Mouse (Mus musculus): ENCODE data around the gene Hdhd5. TPM values are rescaled to one million over a fixed set of nuclear protein-coding genes. Genes with fewer than 3 reads are reported as not detected.
A peak's percentile ranks its signal among the peaks of the same experiment; 100 is the strongest.

Gene Hdhd5
- polyA plus RNA-seq, 1 experiment from 2014 or later = 16.7 TPM

DNA sequence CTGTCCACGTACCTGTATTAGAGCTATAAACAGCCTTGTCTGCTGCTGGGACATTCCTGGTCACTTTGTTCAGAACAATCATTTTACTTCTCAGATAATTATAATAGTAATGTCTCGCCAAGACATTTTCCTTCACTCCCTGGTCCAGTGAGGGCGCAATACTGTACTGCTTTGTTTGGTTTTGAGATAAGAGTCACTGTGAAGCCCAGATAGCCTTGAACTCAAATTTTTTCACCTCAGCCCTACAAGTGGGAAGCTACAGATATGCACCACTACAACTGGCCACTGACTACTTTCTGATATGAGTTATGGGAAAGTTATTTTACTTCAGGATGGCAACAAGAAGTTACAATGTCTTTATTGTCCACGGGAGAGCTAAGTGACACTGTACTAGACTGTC is 14.7 kb downstream of the Hdhd5 start:
- Histone ChIP-seq H3K27ac (ENCODE audit: low read length) (no peak overlapping the region), H3K9ac (ENCODE audit: low read length) (no peak overlapping the region), H3K36me3 (ENCODE audit: control insufficient read depth, insufficient read depth, low read length) (peaks cover 4% of the 10 kb centered on the region; the same call in 1 of the 2 replicates), H3K4me1 (replicated peaks; ENCODE audit: control insufficient read depth, insufficient read depth, low read length) (no peaks in the 10 kb centered on the region), H3K4me3 (ENCODE audit: low read length) (no peak overlapping the region), H3K4me2 (ENCODE audit: low read depth, low read length) (no peak overlapping the region), H3K9me3 (ENCODE audit: control insufficient read depth, low read length) (no peaks in the 10 kb centered on the region), H3K27me3 (ENCODE audit: control insufficient read depth, insufficient read depth, low read depth, low read length) (no peaks in the 10 kb centered on the region)
- WGBS = 71% methylated on average over 4 of the region's 4 CpGs
- ATAC-seq (ENCODE audit: low read depth) = no peak

DNA sequence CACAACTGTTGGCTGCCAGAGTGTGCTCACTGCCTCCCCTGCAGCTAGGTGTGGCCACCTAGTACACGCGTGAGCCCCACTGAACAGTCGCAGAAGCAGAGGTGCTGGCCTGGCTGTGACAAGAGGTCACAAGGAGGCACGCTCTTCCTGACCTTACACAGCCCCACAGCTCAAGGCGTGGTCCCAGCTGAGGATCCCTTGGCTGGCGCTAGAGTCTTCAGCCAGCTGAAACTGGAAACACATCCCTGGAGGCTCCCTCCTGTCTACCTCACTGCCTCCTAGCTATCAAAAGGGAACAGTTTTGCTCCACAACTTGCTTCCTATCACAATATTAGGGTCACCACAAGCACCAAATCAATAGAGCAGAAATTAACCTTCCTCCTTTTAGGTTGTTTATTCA is 19.9 kb downstream of the Hdhd5 start:
- no peak overlapping the region for H3K27ac ChIP-seq (ENCODE audit: low read length)
- H3K4me1 ChIP-seq (replicated peaks; ENCODE audit: control insufficient read depth, insufficient read depth, low read length) = no peaks in the 10 kb centered on the region
- H3K36me3 ChIP-seq (ENCODE audit: control insufficient read depth, insufficient read depth, low read length) = peaks cover 3% of the 10 kb centered on the region; the same call in 1 of the 2 replicates
- no peak for ATAC-seq (ENCODE audit: low read depth)
- 77% methylated on average over 6 of the region's 6 CpGs for WGBS
- no peak overlapping the region for H3K4me2 ChIP-seq (ENCODE audit: low read depth, low read length)
- no peaks in the 10 kb centered on the region for H3K9me3 ChIP-seq (ENCODE audit: control insufficient read depth, low read length)
- H3K27me3 ChIP-seq (ENCODE audit: control insufficient read depth, insufficient read depth, low read depth, low read length) = no peaks in the 10 kb centered on the region
- no peak overlapping the region for H3K4me3 ChIP-seq (ENCODE audit: low read length)
- no peak overlapping the region for H3K9ac ChIP-seq (ENCODE audit: low read length)

DNA sequence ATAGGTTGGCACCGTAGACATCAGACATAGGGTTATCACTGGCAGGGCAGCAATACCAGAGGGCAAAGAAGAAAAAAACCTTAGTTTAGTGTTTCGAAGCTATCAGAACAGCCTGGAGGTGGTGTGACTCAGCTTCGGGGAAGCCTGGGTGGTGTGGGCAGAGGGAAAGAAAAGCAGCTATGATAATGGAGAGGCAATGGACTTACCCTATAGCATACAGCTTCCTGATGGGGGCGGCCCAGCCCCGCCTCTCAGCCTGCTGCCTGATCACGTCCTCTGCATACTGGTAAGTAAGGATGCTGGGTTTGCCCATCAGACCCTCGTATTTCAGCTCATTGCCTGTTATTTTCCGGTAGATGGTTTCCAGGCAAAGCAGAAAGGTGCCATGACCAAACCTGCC is 20.7 kb downstream of the Hdhd5 start:
- ATAC-seq (ENCODE audit: low read depth) = no peak
- Histone ChIP-seq H3K27me3 (ENCODE audit: control insufficient read depth, insufficient read depth, low read depth, low read length) (no peaks in the 10 kb centered on the region), H3K9ac (ENCODE audit: low read length) (no peak overlapping the region), H3K4me3 (ENCODE audit: low read length) (no peak overlapping the region), H3K27ac (ENCODE audit: low read length) (no peak overlapping the region), H3K4me1 (replicated peaks; ENCODE audit: control insufficient read depth, insufficient read depth, low read length) (no peaks in the 10 kb centered on the region), H3K36me3 (ENCODE audit: control insufficient read depth, insufficient read depth, low read length) (peaks cover 3% of the 10 kb centered on the region; the same call in 1 of the 2 replicates), H3K9me3 (ENCODE audit: control insufficient read depth, low read length) (no peaks in the 10 kb centered on the region), H3K4me2 (ENCODE audit: low read depth, low read length) (no peak overlapping the region)
- 91% methylated on average over 8 of the region's 8 CpGs for WGBS

DNA sequence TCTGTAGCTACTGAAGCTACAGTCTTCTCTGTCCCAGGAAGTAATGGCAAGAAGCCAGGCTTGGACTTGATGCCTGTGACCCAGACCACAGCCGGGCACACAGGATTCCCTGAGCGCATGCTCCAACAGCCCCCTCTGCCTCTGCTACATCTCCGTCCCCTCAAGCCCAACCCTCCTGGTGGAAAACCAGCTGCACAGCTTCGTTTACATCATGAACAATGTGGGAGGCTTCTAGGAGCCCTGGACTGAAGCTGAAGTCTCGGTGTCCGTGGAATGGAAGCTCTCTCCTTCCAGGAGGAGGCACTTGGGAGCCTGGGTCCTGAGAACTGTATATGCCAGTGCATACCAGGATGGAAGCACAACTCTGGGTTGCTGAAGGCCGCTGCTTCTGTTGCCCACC is 21.1 kb downstream of the Hdhd5 start:
- no peak for ATAC-seq (ENCODE audit: low read depth)
- no peaks in the 10 kb centered on the region for H3K4me1 ChIP-seq (replicated peaks; ENCODE audit: control insufficient read depth, insufficient read depth, low read length)
- H3K4me2 ChIP-seq (ENCODE audit: low read depth, low read length) = no peak overlapping the region
- 63% methylated on average over 7 of the region's 7 CpGs for WGBS
- peaks cover 3% of the 10 kb centered on the region; the same call in 1 of the 2 replicates for H3K36me3 ChIP-seq (ENCODE audit: control insufficient read depth, insufficient read depth, low read length)
- H3K9me3 ChIP-seq (ENCODE audit: control insufficient read depth, low read length) = no peaks in the 10 kb centered on the region
- H3K9ac ChIP-seq (ENCODE audit: low read length) = no peak overlapping the region
- H3K27ac ChIP-seq (ENCODE audit: low read length) = no peak overlapping the region
- H3K4me3 ChIP-seq (ENCODE audit: low read length) = no peak overlapping the region
- H3K27me3 ChIP-seq (ENCODE audit: control insufficient read depth, insufficient read depth, low read depth, low read length) = no peaks in the 10 kb centered on the region

DNA sequence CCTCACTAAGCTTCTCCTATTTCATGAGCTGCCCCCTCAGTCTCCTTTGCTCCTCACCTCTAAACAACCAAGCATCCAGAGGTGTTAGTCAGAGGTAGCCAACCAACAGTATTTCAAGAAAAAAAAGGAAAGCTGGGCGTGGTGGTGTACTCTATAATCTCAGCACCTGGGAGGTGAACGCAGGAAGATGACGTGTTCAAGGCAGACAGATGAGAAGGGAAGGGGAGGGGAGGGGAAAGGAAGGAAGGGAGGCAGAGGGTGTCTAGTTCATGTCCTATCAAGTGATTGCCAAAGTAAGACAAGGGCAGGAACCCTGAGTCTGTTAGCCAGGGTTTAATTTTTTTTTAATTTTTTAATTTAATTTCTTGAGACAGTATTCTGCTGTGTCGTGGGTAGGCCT is 22.5 kb downstream of the Hdhd5 start:
- H3K27me3 ChIP-seq (ENCODE audit: control insufficient read depth, insufficient read depth, low read depth, low read length) = no peaks in the 10 kb centered on the region
- no peak overlapping the region for H3K27ac ChIP-seq (ENCODE audit: low read length)
- ATAC-seq (ENCODE audit: low read depth) = no peak
- H3K4me1 ChIP-seq (replicated peaks; ENCODE audit: control insufficient read depth, insufficient read depth, low read length) = no peaks in the 10 kb centered on the region
- H3K9ac ChIP-seq (ENCODE audit: low read length) = no peak overlapping the region
- no peak overlapping the region for H3K4me2 ChIP-seq (ENCODE audit: low read depth, low read length)
- no peak overlapping the region for H3K4me3 ChIP-seq (ENCODE audit: low read length)
- 81% methylated on average over 4 of the region's 4 CpGs for WGBS
- H3K36me3 ChIP-seq (ENCODE audit: control insufficient read depth, insufficient read depth, low read length) = peaks cover 3% of the 10 kb centered on the region; the same call in 1 of the 2 replicates
- no peaks in the 10 kb centered on the region for H3K9me3 ChIP-seq (ENCODE audit: control insufficient read depth, low read length)

DNA sequence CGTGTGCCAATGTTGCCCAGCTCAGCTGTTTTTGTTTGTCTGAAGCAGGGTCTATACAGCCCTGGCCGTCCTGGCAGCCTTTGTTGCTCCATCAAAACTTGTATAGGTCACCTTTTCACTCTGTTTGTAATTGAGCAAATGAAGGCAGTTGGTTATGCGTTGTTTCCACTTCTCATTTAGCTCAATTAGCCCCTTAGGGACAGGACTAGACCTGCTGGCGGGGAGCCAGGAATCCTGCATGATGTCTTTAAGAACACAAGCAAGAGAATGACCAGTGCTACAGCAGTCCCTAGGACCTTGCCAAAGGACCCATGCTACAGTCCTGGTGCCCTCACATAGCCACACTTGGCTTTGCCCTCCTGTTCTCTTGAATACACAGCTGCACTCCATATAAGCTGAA is 25.6 kb downstream of the Hdhd5 start:
- Histone ChIP-seq H3K36me3 (ENCODE audit: control insufficient read depth, insufficient read depth, low read length) (peaks cover 3% of the 10 kb centered on the region; the same call in 1 of the 2 replicates), H3K4me2 (ENCODE audit: low read depth, low read length) (no peak overlapping the region), H3K4me3 (ENCODE audit: low read length) (no peak overlapping the region), H3K27me3 (ENCODE audit: control insufficient read depth, insufficient read depth, low read depth, low read length) (no peaks in the 10 kb centered on the region), H3K4me1 (replicated peaks; ENCODE audit: control insufficient read depth, insufficient read depth, low read length) (no peaks in the 10 kb centered on the region), H3K9me3 (ENCODE audit: control insufficient read depth, low read length) (peaks cover 2% of the 10 kb centered on the region; the same call in 1 of the 2 replicates), H3K9ac (ENCODE audit: low read length) (no peak overlapping the region), H3K27ac (ENCODE audit: low read length) (no peak overlapping the region)
- WGBS = 74% methylated on average over 4 of the region's 4 CpGs
- no peak for ATAC-seq (ENCODE audit: low read depth)

DNA sequence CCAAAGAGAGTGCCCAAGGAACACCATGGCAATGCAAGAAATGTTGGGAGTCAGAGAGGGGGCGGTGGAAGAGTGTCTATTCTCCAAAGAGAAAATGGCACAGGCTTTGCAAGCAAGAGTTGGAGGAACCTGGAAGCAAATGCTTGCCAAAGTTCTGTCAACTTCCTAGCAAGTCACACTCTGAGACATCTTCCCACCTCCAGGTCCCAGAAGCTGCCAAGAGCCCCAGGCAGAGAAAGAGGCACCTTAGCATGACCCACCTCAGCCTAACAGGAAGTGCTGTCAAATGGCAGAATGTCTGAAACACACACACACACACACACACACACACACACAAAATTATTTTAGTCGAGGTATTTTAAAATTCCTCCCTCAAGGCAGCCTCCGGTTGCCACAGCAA is 27.1 kb downstream of the Hdhd5 start:
- Histone ChIP-seq H3K36me3 (ENCODE audit: control insufficient read depth, insufficient read depth, low read length) (no peaks in the 10 kb centered on the region), H3K4me1 (replicated peaks; ENCODE audit: control insufficient read depth, insufficient read depth, low read length) (no peaks in the 10 kb centered on the region), H3K4me3 (ENCODE audit: low read length) (no peak overlapping the region), H3K27me3 (ENCODE audit: control insufficient read depth, insufficient read depth, low read depth, low read length) (no peaks in the 10 kb centered on the region), H3K9me3 (ENCODE audit: control insufficient read depth, low read length) (peaks cover 4% of the 10 kb centered on the region; the same call in 1 of the 2 replicates), H3K9ac (ENCODE audit: low read length) (no peak overlapping the region), H3K27ac (ENCODE audit: low read length) (no peak overlapping the region), H3K4me2 (ENCODE audit: low read depth, low read length) (no peak overlapping the region)
- no peak for ATAC-seq (ENCODE audit: low read depth)
- WGBS = 61% methylated on average over 3 of the region's 3 CpGs

DNA sequence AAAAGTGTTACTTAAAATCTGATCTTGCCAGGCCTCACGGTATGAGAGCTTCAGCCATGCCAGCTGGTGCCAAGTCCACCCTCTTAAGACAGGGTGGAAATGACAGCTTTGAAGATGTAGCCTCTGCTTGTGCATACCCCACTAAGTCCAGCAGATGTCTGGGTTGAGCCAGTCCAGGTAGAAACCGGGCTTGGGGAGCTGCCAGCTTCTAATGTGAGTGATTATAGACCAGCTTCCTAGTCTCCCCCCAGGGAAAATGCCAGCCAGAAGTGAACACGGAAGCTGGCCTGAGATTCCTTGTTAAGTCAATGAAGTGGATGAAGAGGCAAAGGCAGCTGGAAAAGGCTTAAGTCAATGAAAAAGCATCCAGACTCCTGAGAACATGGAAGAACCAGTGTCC is 34.6 kb downstream of the Hdhd5 start:
- no peak overlapping the region for H3K27ac ChIP-seq (ENCODE audit: low read length)
- H3K9ac ChIP-seq (ENCODE audit: low read length) = no peak overlapping the region
- peaks cover 4% of the 10 kb centered on the region; the same call in 1 of the 2 replicates for H3K9me3 ChIP-seq (ENCODE audit: control insufficient read depth, low read length)
- peaks cover 21% of the 10 kb centered on the region for H3K27me3 ChIP-seq (ENCODE audit: control insufficient read depth, insufficient read depth, low read depth, low read length)
- peaks cover 13% of the 10 kb centered on the region for H3K4me1 ChIP-seq (replicated peaks; ENCODE audit: control insufficient read depth, insufficient read depth, low read length)
- no peaks in the 10 kb centered on the region for H3K36me3 ChIP-seq (ENCODE audit: control insufficient read depth, insufficient read depth, low read length)
- 50% methylated on average over 3 of the region's 3 CpGs for WGBS
- H3K4me2 ChIP-seq (ENCODE audit: low read depth, low read length) = no peak overlapping the region
- no peak overlapping the region for H3K4me3 ChIP-seq (ENCODE audit: low read length)
- no peak for ATAC-seq (ENCODE audit: low read depth)

DNA sequence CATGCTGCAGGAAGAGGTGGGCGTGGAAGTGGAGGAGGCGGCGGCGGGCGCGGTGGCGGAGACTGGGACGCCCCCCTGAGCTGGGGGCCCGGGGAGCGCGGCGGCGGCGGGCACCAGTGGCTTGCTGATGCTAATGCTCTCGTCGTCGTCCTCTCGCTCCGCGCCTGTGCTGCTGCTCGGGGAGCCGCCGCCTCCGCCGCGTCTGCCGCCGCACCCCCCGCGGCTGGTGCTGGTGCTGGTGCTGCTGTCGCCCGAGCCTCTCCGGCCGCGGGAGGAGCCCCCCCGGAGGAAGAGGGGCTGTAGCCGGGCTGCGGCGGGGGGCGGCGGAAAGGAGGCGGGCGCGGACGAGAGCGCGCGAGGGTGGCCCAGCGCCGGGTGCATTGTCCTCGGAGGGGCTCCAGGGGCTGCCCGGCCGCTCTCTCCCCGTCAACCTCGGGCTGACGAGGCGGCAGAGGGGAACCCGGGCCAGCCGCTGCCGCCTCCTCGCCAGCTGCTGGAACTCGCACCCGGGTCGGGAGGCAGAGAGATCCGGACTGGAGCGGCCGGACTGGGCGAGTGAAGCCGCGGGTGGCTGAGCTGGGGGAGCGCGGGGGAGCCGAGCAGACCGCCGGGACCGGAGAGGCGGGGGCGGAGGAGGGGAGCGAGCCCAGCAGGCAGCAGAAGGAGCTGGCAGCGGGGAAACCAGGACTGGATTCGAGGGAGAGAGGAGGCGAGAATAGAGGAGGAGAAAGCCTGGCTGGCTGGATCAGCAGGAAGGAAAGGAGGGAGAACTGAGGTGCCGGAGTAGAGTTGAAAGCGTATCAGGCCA is 37.5 kb downstream of the Hdhd5 start, which contains the start of gene Tmem121b:
TSS of gene Tmem121b (minus strand) at position 434 of the 808 bp plus-strand sequence.
- H3K4me2 ChIP-seq (ENCODE audit: low read depth, low read length) = peak within 1 kb of the TSS; percentile 99
- no peaks in the 10 kb centered on the region for H3K9me3 ChIP-seq (ENCODE audit: control insufficient read depth, low read length)
- H3K4me1 ChIP-seq (replicated peaks; ENCODE audit: control insufficient read depth, insufficient read depth, low read length) = peaks cover 16% of the 10 kb centered on the region
- H3K27ac ChIP-seq (ENCODE audit: low read length) = no peak within 1 kb of the TSS
- H3K4me3 ChIP-seq (ENCODE audit: low read length) = peak within 1 kb of the TSS; percentile 67
- no peaks in the 10 kb centered on the region for H3K36me3 ChIP-seq (ENCODE audit: control insufficient read depth, insufficient read depth, low read length)
- peaks cover 21% of the 10 kb centered on the region for H3K27me3 ChIP-seq (ENCODE audit: control insufficient read depth, insufficient read depth, low read depth, low read length)
- peak; percentile 68 for ATAC-seq (ENCODE audit: low read depth)
- peak within 1 kb of the TSS; percentile 51 for H3K9ac ChIP-seq (ENCODE audit: low read length)
- WGBS = under 1% methylated on average over 48 of the region's 84 CpGs
